Comparison of ENCODE assay signal across 19 mouse cellular contexts in genomic region chr5:29186798-29187197, GRCm38 (mm10).
"Had no signal": no experiment of that assay in that cellular context is flagged by ENCODE, and none has a peak within 500 bp of the region (broad histone marks: within the 10 kb centered on the region; RNA-seq: fewer than 3 reads in every experiment).

No protein-coding gene starts in this region.

- DNase-seq: kidney, adult 8-10 months; kidney, postnatal 10 days; kidney, postnatal 36 days; layer of hippocampus, postnatal 36 days; liver, embryonic 13.5 days; lung, adult 2 months; lung, postnatal 14 days; lung, postnatal 4 days; midbrain, embryonic 14.5 days; right cerebral cortex, adult 18-20 months; right cerebral cortex, postnatal 14 days; right cerebral cortex, postnatal 4 days; thymus, postnatal 25 days had no signal

- H3K4me2 ChIP-seq: kidney, embryonic 15.5 days; liver, embryonic 13.5 days; midbrain, embryonic 11.5 days; neural tube, embryonic 12.5 days; neural tube, embryonic 15.5 days; stomach, embryonic 15.5 days had no signal

- H3K27ac ChIP-seq: kidney, embryonic 15.5 days; left cerebral cortex, adult 2 months; liver, embryonic 13.5 days; neural tube, embryonic 12.5 days; neural tube, embryonic 15.5 days; stomach, embryonic 15.5 days had no signal

- H3K4me3 ChIP-seq: kidney, embryonic 15.5 days; left cerebral cortex, adult 2 months; liver, embryonic 13.5 days; neural tube, embryonic 12.5 days; neural tube, embryonic 15.5 days; stomach, embryonic 15.5 days had no signal

- H3K27me3 ChIP-seq: kidney, embryonic 15.5 days; liver, embryonic 13.5 days; neural tube, embryonic 12.5 days; neural tube, embryonic 15.5 days; stomach, embryonic 15.5 days had no signal

- H3K4me1 ChIP-seq: kidney, embryonic 15.5 days; liver, embryonic 13.5 days; neural tube, embryonic 12.5 days; neural tube, embryonic 15.5 days; stomach, embryonic 15.5 days had no signal

- H3K9ac ChIP-seq: kidney, embryonic 15.5 days; liver, embryonic 13.5 days; neural tube, embryonic 12.5 days; neural tube, embryonic 15.5 days; stomach, embryonic 15.5 days had no signal

- H3K36me3 ChIP-seq: kidney, embryonic 15.5 days; liver, embryonic 13.5 days; neural tube, embryonic 12.5 days; neural tube, embryonic 15.5 days; stomach, embryonic 15.5 days had no signal

- H3K9me3 ChIP-seq: kidney, embryonic 15.5 days; liver, embryonic 13.5 days; neural tube, embryonic 12.5 days; neural tube, embryonic 15.5 days; stomach, embryonic 15.5 days had no signal
